Mouse (Mus musculus): ENCODE measurements around the gene Cdk19. TPM values are rescaled to one million over a fixed set of nuclear protein-coding genes. Genes with fewer than 3 reads are reported as not detected.

Cdk19 gene
- total and polyA plus RNA-seq, 2 experiments from 2014 or later, result 3.9 to 11.8 TPM

DNA sequence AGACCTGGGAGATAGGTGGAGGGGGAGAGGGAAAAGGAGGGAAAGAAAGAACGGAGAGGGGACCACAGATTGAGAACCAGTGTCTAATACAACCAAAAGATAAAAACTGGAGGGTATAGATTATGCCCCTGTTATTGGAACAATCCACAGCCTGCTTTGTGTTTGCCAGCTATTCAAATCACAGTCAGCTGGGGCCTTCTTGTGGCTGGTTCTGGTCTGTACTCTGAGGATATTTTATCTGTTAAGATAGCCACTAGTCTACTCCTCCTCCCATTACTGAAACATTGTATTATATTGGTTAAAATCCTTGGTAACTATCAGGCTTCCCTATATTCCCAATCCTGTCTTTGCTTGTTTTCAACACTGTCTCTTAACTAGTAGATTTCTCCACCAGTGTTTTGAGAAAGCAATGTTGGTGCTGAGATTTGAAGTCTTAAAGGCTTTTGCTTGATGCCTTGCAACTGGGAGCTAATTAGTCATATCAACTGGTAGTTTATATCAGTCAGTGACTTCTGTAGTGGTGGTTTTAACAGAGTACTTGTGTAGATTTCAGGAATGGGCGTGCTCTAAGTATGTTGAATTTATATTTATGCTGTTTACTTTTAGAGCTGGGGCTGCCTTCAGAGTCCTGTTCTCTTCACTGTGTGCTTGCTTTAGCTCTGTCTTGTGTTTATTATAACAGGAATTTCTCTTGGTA lies 54.2 kb downstream of the Cdk19 start:
- no peaks in the 10 kb centered on the region for H3K9me3 ChIP-seq (ENCODE audit: low read length)
- no peak overlapping the region for H3K4me2 ChIP-seq (ENCODE audit: low read depth, low read length, poor library complexity, severe bottlenecking)
- no peak overlapping the region for H3K27ac ChIP-seq (ENCODE audit: low read depth, low read length)
- no peak for DNase-seq (ENCODE audit: low spot score)
- peak; percentile 34 for TF ChIP-seq CTCF (IDR thresholded peaks at IDR 0.05)
- no peaks in the 10 kb centered on the region for H3K4me1 ChIP-seq (ENCODE audit: insufficient read depth, low read length)
- 82% methylated on average over 2 of the region's 2 CpGs for WGBS
- ATAC-seq (ENCODE audit: low FRiP score), result no peak
- no peaks in the 10 kb centered on the region for H3K36me3 ChIP-seq (ENCODE audit: insufficient read depth, low read length)
- H3K27me3 ChIP-seq (ENCODE audit: insufficient read depth, low read length), result no peaks in the 10 kb centered on the region
- H3K9ac ChIP-seq (replicated peaks; ENCODE audit: low read length, poor library complexity, severe bottlenecking), result no peak overlapping the region
- no peak overlapping the region for H3K4me3 ChIP-seq (ENCODE audit: low read depth, low read length)

- no peak for TF ChIP-seq CTCF (IDR thresholded peaks at IDR 0.05)
- no peak overlapping the region for H3K9ac ChIP-seq (replicated peaks; ENCODE audit: low read length, poor library complexity, severe bottlenecking)
- no peaks in the 10 kb centered on the region for H3K9me3 ChIP-seq (ENCODE audit: low read length)
- H3K4me1 ChIP-seq (ENCODE audit: insufficient read depth, low read length), result no peaks in the 10 kb centered on the region
- no peak overlapping the region for H3K27ac ChIP-seq (ENCODE audit: low read depth, low read length)
- H3K27me3 ChIP-seq (ENCODE audit: insufficient read depth, low read length), result no peaks in the 10 kb centered on the region
- no peak for ATAC-seq (ENCODE audit: low FRiP score)
- no peaks in the 10 kb centered on the region for H3K36me3 ChIP-seq (ENCODE audit: insufficient read depth, low read length)
- no peak overlapping the region for H3K4me2 ChIP-seq (ENCODE audit: low read depth, low read length, poor library complexity, severe bottlenecking)
- H3K4me3 ChIP-seq (ENCODE audit: low read depth, low read length), result no peak overlapping the region
- no peak for DNase-seq (ENCODE audit: low spot score)
- WGBS, result 77% methylated on average over 3 of the region's 3 CpGs
These were observed 59.5 kb downstream of the Cdk19 start for GRCm38 (mm10) chr10:40398842-40399241.

GRCm38 (mm10) chr10:40399328-40399727 lies 60.0 kb downstream of the Cdk19 start:
- Histone ChIP-seq H3K4me1 (ENCODE audit: insufficient read depth, low read length) (no peaks in the 10 kb centered on the region), H3K9me3 (ENCODE audit: low read length) (no peaks in the 10 kb centered on the region), H3K4me2 (ENCODE audit: low read depth, low read length, poor library complexity, severe bottlenecking) (no peak overlapping the region), H3K27me3 (ENCODE audit: insufficient read depth, low read length) (no peaks in the 10 kb centered on the region), H3K9ac (replicated peaks; ENCODE audit: low read length, poor library complexity, severe bottlenecking) (no peak overlapping the region), H3K27ac (ENCODE audit: low read depth, low read length) (no peak overlapping the region), H3K4me3 (ENCODE audit: low read depth, low read length) (no peak overlapping the region), H3K36me3 (ENCODE audit: insufficient read depth, low read length) (no peaks in the 10 kb centered on the region)
- WGBS, result 76% methylated on average over 2 of the region's 2 CpGs
- TF ChIP-seq CTCF (IDR thresholded peaks at IDR 0.05), result no peak
- no peak for DNase-seq (ENCODE audit: low spot score)
- no peak for ATAC-seq (ENCODE audit: low FRiP score)

- TF ChIP-seq CTCF (IDR thresholded peaks at IDR 0.05), result no peak
- Histone ChIP-seq H3K36me3 (ENCODE audit: insufficient read depth, low read length) (no peaks in the 10 kb centered on the region), H3K9me3 (ENCODE audit: low read length) (no peaks in the 10 kb centered on the region), H3K27ac (ENCODE audit: low read depth, low read length) (no peak overlapping the region), H3K4me3 (ENCODE audit: low read depth, low read length) (no peak overlapping the region), H3K27me3 (ENCODE audit: insufficient read depth, low read length) (no peaks in the 10 kb centered on the region), H3K4me1 (ENCODE audit: insufficient read depth, low read length) (no peaks in the 10 kb centered on the region), H3K9ac (replicated peaks; ENCODE audit: low read length, poor library complexity, severe bottlenecking) (no peak overlapping the region), H3K4me2 (ENCODE audit: low read depth, low read length, poor library complexity, severe bottlenecking) (no peak overlapping the region)
- 86% methylated on average over 4 of the region's 4 CpGs for WGBS
- ATAC-seq (ENCODE audit: low FRiP score) (no peak), DNase-seq (ENCODE audit: low spot score) (no peak)
These were observed 60.9 kb downstream of the Cdk19 start for GRCm38 (mm10) chr10:40400293-40400692.

DNA sequence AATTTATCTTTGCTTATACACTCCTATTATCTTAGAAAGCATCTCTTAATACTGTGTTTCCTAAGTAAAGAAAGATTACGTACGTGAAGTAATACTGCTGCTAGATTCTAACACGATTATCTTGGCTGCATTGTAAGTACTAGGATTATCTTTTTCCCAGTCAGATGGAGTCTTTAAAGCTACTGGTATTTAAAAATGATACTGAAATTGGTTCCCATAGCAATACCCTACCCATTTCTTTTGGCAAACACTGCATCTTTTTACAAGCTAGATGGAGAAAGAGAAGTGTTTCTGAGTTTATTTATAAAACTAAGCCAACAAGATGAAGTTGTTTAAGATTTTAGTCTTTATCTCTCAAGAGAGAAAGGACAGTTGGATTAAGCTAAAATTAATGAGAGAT lies 67.3 kb downstream of the Cdk19 start:
- DNase-seq (ENCODE audit: low spot score), result no peak
- H3K4me3 ChIP-seq (ENCODE audit: low read depth, low read length), result no peak overlapping the region
- H3K9me3 ChIP-seq (ENCODE audit: low read length), result no peaks in the 10 kb centered on the region
- H3K27ac ChIP-seq (ENCODE audit: low read depth, low read length), result no peak overlapping the region
- H3K4me2 ChIP-seq (ENCODE audit: low read depth, low read length, poor library complexity, severe bottlenecking), result no peak overlapping the region
- no peaks in the 10 kb centered on the region for H3K27me3 ChIP-seq (ENCODE audit: insufficient read depth, low read length)
- no peak overlapping the region for H3K9ac ChIP-seq (replicated peaks; ENCODE audit: low read length, poor library complexity, severe bottlenecking)
- no peaks in the 10 kb centered on the region for H3K36me3 ChIP-seq (ENCODE audit: insufficient read depth, low read length)
- no peaks in the 10 kb centered on the region for H3K4me1 ChIP-seq (ENCODE audit: insufficient read depth, low read length)
- 65% methylated on average over 3 of the region's 3 CpGs for WGBS
- no peak for TF ChIP-seq CTCF (IDR thresholded peaks at IDR 0.05)
- ATAC-seq (ENCODE audit: low FRiP score), result no peak

- TF ChIP-seq CTCF (IDR thresholded peaks at IDR 0.05), result no peak
- no peak overlapping the region for H3K4me3 ChIP-seq (ENCODE audit: low read depth, low read length)
- ATAC-seq (ENCODE audit: low FRiP score), result no peak
- 83% methylated on average over 2 of the region's 2 CpGs for WGBS
- H3K4me1 ChIP-seq (ENCODE audit: insufficient read depth, low read length), result no peaks in the 10 kb centered on the region
- H3K9me3 ChIP-seq (ENCODE audit: low read length), result no peaks in the 10 kb centered on the region
- H3K27ac ChIP-seq (ENCODE audit: low read depth, low read length), result no peak overlapping the region
- H3K27me3 ChIP-seq (ENCODE audit: insufficient read depth, low read length), result no peaks in the 10 kb centered on the region
- no peak overlapping the region for H3K9ac ChIP-seq (replicated peaks; ENCODE audit: low read length, poor library complexity, severe bottlenecking)
- no peaks in the 10 kb centered on the region for H3K36me3 ChIP-seq (ENCODE audit: insufficient read depth, low read length)
- DNase-seq (ENCODE audit: low spot score), result no peak
- H3K4me2 ChIP-seq (ENCODE audit: low read depth, low read length, poor library complexity, severe bottlenecking), result no peak overlapping the region
These were observed 70.0 kb downstream of the Cdk19 start for GRCm38 (mm10) chr10:40409336-40409735.
